Mouse (Mus musculus): Measurements from ENCODE around the gene Tubb2a.

- TF ChIP-seq POLR2A (IDR thresholded peaks at IDR 0.05; ENCODE audit: extremely low read depth, insufficient read depth, low read length), result no peak
- TF ChIP-seq CTCF (IDR thresholded peaks at IDR 0.05; ENCODE audit: extremely low read depth, insufficient read depth, low read length), result no peak
Measured at GRCm38 (mm10) chr13:34120536-34120935, 42.7 kb upstream of the Tubb2a start.
